Mouse (Mus musculus): ENCODE measurements at regions not wholly inside any gene's neighbourhood (a gene's known extent, or its start where the extent isn't known, plus 50 kb on each side); places are given as distances from the start of the nearest gene placed in this dataset.
A peak's percentile ranks its signal among the peaks of the same experiment; 100 is the strongest.

- DNase-seq = no peak
These were observed 299.8 kb downstream of the Psat1 start for GRCm38 (mm10) chr19:15647313-15647712.

- peak; percentile 26 for DNase-seq
These were observed 302.4 kb downstream of the Psat1 start for GRCm38 (mm10) chr19:15644786-15645185.

GRCm38 (mm10) chr19:15617233-15617915 lies 329.8 kb downstream of the Psat1 start:
- DNase-seq = peak; percentile 50

GRCm38 (mm10) chr19:15614648-15615561 lies 332.2 kb downstream of the Psat1 start:
- no peak for DNase-seq

GRCm38 (mm10) chr19:15611137-15611758 lies 335.9 kb downstream of the Psat1 start:
- no peak for DNase-seq

GRCm38 (mm10) chr19:15606440-15606839 lies 340.7 kb downstream of the Psat1 start:
- DNase-seq = no peak

- DNase-seq = no peak
These were observed 354.3 kb downstream of the Psat1 start for GRCm38 (mm10) chr19:15592821-15593220.

GRCm38 (mm10) chr19:15583782-15584693 lies 363.1 kb downstream of the Psat1 start:
- no peak for DNase-seq

GRCm38 (mm10) chr19:15583106-15583781 lies 363.9 kb downstream of the Psat1 start:
- DNase-seq = no peak

- DNase-seq = no peak
These were observed 375.9 kb downstream of the Psat1 start for GRCm38 (mm10) chr19:15571204-15571603.

GRCm38 (mm10) chr19:15561511-15561910 lies 385.6 kb downstream of the Psat1 start:
- DNase-seq = no peak

GRCm38 (mm10) chr19:15553953-15554352 lies 393.2 kb downstream of the Psat1 start:
- no peak for DNase-seq

- no peak for DNase-seq
These were observed 429.3 kb downstream of the Psat1 start for GRCm38 (mm10) chr19:15517853-15518252.

- no peak for DNase-seq
These were observed 430.4 kb downstream of the Psat1 start for GRCm38 (mm10) chr19:15516566-15517305.

- no peak for DNase-seq
These were observed 433.9 kb downstream of the Psat1 start for GRCm38 (mm10) chr19:15513197-15513596.

- no peak for DNase-seq
These were observed 436.7 kb downstream of the Psat1 start for GRCm38 (mm10) chr19:15510395-15510794.

GRCm38 (mm10) chr19:15502985-15503354 lies 444.2 kb downstream of the Psat1 start:
- DNase-seq = no peak

- DNase-seq = no peak
These were observed 444.7 kb downstream of the Psat1 start for GRCm38 (mm10) chr19:15502315-15502984.

GRCm38 (mm10) chr19:15495532-15495931 lies 451.6 kb downstream of the Psat1 start:
- no peak for DNase-seq

- no peak for DNase-seq
These were observed 459.6 kb downstream of the Psat1 start for GRCm38 (mm10) chr19:15487576-15487975.
